Mouse (Mus musculus) heart, adult 18-20 months (tissue): ENCODE measurements around the gene Pappa. TPM values are rescaled to one million over a fixed set of nuclear protein-coding genes. Genes with fewer than 3 reads are reported as not detected.

ENCODE experiments used
- DNase-seq, 2 experiments: peaks; one replicate each; pipeline ENCODE4 v3.0.0; 2021 to 2022; ENCODE audit warnings: mixed read lengths in 1 of 2
- total RNA-seq, 2 experiments: library from RNA; stranded (reverse); gene quantifications; 2 replicates each; pipeline ENCODE4 v1.2.3; 2021

Gene Pappa
- total RNA-seq, 2 experiments from 2014 or later: 0.32 to 0.49 TPM

GRCm38 (mm10) chr4:65272295-65272694, 148.3 kb downstream of the Pappa start:
- DNase-seq: no peak

DNA sequence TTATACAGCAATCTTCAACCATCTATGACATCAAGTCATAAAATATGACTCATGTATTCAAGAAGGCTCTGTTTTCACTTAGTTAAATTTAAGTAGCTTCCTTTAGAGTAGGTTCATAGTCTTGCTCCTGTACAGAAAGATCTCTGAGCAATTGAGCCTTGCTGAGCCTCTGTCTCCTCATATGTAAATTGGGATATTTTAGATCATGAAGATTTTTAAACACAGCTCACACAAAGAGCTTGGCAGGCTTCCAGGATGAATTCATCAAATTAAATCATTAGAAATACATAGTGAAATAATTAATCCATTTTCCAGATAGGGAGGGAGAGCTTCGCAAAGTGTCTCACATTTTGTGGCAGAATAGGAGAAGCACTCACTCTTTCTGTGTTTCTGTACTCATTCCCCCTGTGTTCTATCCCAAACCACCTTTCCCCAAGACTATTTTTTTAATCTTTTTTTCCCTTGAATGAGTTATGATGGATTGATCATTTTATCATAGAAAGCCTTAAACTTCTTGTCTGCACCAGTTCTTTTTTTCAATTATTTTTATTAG, 149.4 kb downstream of the Pappa start:
- DNase-seq: no peak

DNA sequence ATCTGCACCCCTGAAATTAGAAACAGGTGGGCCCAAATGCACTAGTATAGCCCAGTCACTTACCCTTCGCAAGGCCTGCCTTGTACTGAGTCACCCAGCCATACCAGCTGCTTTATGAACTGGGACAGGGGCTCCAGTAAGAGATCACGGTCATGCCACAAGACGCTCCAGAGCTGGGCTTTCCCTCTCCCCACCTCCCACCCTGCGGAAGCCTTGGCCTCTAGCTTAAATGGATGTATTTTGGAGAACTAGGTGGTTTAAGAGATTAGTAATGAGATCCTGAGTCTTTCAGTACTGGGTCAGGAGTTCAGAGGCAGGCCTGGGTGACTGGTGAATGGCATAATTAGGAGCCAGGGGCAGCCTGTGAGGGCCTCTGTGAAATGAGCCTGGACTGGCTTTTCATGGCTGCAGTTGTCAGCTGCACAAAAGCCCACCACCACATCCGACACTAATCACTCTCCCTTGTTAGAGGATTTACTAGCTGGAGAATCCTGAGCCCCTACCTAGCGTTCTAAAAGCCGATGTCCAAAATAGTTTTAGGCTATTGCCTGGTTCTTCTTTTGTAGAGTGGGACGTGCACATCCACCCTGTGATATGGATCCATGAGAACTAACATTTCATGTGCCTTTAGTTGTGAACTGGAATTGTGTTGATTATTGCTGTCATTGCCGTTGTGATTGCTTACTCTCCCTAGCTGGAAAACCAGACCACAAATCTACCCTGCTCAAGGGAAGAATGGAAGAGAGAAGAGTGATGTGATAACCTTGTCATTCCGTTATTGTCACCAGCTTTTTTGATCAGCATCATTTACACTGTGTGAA, 154.7 kb downstream of the Pappa start:
- DNase-seq: no peak

GRCm38 (mm10) chr4:65279272-65279653, 155.3 kb downstream of the Pappa start:
- DNase-seq: peak; percentile 22 to 47

DNA sequence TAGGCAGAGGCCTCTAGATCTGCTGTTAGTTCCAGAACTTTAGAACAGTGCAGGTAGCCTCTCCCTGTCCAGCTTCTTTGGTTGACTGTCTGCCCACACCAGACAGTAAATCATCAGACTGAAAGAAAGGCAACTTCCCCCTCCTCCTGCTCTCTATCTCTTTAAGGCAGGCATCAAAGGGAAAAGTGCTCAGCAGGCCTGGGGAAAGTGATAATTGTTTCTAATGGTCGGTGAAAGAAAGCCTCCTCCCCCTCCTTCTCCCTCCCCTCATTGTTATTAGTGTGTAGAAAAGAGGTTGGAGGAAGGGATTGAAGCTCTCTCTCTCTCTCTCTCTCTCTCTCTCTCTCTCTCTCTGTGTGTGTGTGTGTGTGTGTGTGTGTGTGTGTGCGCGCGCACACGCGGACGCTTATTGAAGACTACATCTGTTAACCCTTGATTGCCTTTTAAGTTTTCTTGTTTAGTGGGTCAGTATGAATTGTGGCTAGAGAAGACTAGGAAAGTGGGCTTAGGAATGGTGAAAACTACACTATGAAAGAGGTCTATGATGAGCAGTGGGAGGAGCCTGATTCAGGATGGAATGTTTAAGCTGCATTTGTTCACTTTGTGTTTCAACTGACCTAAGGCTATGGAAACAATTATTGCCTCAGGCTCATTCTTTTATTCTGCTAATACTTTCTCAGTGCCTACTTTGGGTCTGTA, 156.2 kb downstream of the Pappa start:
- no peak for DNase-seq

DNA sequence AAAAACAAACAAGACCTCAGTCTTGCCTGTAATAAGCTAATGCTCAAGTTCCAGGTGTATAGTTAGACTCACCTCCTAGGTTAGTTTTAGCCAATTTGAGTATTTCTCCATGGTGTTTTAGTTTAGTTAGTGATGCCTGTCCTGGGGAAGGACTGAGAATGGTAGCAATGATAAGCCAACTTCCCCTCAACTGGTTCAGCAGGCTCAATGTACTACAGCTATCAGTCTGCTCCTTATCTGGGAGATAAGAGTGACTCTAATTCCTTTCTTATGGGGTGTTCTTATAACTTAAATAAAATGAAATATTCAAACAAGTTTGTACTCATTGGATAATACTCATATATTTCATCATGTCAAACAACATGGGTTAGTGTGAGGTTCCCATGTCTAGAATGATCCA, 156.9 kb downstream of the Pappa start:
- DNase-seq: no peak

DNA sequence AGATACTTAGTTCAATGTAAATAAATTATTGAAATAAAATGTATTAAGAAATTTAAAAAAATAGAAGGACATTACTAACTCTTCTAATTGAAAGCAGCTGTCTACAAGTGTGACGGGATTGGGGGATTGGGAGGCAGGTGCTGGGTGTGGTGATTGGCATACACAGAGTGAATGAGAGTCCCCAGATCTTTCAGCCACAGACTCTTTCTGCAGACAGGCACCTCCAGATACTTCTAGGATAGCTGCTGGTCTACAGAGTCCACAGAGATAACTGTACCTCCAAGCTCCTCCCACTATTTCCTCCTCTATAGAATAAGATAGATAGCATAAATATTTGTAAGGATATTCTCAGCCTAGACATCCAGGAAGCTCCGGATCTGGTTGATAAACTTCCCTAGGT, 159.6 kb downstream of the Pappa start:
- no peak for DNase-seq

DNA sequence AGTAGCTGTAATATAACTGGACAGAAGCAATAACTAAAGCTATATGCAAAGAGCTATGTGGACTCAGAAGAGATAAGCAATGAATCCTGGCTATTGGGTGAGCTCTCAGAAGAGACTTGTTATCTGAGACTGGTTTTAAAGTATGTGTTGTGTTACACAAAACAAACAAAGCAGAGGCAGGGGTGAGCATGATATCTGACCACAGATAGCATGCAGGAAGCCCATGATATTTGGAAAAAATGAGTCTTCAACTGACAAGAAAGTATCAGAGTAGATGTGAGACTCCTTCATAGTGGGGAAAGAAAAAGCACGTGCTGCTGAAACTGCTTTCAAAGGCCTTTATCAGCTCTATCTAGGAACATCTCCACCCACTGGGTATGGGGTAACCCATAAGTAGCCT, 161.2 kb downstream of the Pappa start:
- DNase-seq: no peak

DNA sequence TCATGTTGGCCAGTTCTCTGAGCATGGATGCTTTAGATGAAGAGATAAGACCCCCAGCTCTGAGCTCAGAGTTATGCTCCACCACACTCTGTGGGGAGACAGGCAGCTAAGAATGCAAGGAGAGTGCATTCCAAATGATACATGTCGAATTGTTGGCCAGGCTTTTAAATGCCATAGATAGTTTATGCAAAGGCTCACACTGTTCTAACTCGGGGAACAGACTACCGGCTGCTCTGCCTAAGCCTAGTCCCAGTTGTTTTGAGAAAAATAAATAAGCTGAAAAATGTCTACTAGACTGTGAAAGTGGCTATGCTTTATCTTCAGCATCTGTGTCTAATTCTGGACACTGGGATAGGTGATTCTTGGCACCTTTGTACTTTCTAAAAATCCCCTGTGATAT, 165.3 kb downstream of the Pappa start:
- DNase-seq: no peak

DNA sequence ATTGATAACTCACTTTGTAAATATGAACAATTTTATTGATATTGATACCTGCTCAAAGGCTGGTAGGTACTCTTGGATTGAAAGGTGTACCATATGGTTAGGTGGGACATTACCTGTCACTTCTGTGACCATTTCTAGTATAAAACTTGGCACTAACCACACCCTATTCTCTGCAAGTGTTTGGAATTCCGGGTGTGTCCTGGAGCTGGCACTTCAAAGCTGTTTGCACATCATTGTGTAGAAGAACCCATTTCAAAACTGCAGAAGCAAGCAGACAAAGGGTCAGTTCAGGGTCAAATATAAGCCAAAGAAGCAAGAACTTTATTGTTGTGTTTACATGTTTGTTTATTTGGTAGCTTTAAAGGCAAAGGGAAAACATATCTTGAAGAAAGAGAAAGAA, 171.8 kb downstream of the Pappa start:
- DNase-seq: no peak

- no peak for DNase-seq
These were observed 172.5 kb downstream of the Pappa start for GRCm38 (mm10) chr4:65296356-65296967.

- no peak for DNase-seq
These were observed 173.1 kb downstream of the Pappa start for GRCm38 (mm10) chr4:65296968-65297499.

DNA sequence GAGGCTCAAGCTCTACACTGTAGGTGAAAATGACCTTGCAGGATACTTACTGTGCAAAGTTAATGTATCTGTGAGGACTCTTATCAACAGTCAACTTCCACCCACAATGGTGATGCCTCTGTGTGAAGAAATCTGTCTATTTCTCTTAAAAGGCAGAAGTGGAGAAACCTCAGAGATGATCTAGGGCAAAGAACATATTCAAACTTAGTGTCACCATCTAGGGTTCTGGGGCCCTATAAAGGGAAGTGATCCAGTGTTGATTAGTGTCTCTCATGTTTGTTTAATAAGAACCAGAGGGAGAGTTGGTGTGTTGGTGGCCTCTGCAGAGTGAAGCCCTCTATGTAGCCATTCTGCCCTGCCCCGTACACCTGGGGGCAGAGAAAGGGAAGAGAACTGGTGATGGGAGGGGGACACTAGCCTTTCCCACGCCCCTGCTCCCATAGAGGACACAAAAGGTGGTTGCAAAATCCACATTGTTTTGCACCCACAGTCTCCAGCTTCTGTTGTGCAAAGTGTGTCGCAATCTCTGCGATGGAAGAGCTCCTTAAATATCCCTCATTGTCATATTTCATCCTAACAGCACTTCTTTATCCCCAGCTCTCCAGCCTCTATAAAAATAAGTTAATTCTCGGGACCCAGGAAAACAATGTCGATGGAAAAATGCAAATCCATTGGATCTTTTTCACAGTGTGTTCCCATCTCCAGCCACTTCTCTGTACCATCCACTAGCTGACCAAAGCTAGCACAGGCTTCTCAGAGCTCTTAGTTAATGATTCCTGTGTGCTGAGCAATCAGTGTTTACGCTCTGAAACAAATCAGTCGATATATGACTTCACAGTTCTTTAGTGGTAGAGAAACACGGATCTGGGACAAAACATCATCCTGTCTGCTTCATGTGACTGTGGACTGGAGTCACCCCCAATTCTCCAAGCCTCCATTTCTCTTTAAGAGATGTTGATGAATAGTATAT, 174.5 kb downstream of the Pappa start:
- DNase-seq: no peak

DNA sequence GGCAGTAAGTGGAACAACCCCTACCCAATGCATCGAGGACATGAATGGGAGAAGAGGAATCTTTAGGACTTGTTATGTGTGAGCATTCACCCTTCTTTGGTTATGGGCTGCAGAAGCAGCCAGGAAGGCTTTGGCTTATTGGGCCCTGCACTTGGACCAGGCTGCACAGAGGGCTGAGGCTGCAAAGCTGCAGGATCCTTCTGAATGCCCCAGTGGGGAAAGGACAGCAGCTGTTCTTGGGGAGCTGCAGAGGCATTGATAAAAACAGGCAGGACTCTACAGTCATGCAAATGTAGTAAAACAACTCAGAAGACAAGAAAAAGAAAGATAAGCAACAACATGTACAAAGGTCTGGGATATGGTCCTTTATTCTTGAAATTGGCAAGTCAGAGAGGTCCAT, 175.4 kb downstream of the Pappa start:
- DNase-seq: peak in 1 of 2 experiments; percentile 33

- DNase-seq: no peak
These were observed 176.5 kb downstream of the Pappa start for GRCm38 (mm10) chr4:65300431-65300830.

GRCm38 (mm10) chr4:65302666-65303065, 178.7 kb downstream of the Pappa start:
- DNase-seq: no peak

DNA sequence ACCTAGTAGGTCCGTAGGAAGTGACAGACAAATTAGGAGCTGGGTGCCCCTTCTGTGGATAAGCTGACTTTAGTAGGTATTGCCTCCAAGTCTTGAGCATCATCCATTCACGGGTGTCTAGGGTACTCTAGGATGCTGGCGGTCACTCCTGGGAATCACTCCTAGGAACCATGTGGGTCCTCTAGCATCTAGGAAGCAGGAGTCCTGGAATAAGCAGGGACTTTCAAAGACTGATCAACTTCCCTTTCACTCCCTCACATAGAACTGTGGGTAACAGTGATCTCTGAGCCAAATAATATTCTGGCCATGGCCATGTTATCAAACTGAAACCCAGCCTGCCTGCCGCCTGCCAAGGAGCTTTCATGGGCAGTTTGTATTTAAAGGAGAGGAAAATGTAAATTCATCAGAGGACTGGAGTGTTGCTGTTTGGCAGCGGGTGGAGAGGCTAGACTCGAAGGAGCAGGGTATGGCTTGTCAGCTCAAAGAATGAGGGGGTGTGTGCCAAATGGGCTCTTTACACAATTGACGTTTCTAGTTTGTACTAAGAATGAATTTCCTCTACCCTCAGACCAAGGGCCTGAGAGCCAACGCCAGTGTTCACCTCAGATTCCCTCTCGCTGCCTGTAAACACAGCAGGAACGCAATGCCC, 194.0 kb downstream of the Pappa start:
- DNase-seq: peak; percentile 19 to 23

DNA sequence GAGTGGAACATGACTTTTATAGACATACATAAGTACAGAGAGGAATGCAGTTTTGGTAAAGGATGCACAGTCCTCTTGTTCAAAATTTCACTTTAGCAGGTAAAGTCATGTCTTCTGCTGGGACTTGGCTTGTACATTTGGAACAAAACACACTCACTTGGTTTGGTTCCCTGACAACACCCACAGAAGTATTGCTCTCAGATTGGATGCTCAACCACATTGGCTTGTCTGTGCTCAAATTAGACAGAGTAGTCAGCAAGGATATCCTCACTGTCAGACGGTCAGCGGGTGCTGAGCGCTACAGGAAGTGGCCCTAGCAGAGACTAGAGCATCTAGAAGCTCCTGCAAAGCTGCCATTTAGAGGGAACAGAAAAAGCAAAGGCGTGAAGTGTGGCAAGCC, 197.4 kb downstream of the Pappa start:
- DNase-seq: peak in 1 of 2 experiments; percentile 13

DNA sequence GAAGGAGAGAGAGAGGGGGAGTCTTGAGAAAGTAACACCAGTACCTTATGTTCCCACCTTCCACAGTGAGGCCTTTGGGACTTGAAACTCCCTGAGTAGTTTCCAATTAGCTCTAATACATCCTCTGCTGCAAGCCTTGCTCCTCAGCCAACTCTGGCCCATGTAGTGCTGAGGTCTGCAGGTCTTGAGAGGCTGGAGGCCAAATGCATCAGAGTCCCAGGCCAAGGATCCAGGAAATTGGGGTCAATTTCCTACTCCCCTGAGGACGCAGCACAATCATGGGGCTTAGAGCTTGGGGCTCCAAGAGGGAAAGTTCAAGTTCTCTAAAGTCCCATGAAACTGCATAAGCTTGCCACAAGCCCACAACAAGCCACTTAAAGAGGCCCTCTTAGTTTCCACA, 198.0 kb downstream of the Pappa start:
- peak; percentile 52 to 77 for DNase-seq

DNA sequence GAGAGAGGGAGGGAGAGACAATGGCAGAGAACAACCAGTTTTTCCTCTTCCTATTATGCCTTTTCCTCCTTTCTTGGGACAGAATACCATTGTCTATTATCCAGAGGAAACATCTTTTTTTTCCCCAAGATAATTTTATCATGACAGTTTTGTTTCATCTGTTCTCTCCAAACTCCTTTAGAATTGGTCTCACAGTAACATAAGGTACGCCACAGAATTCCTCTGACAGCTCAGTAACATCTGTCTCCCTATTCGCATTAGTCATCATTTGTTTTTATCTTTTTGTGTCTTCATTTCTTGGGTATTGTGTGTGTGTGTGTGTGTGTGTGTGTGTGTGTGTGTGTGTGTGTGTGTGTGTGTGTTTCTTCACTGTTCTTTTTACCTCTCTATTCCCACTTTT, 201.8 kb downstream of the Pappa start:
- DNase-seq: no peak
